Mouse (Mus musculus) kidney, postnatal 36 days (tissue): ENCODE results near the gene Sertad2.

ENCODE experiments used
- DNase-seq, 2 experiments: peaks; one replicate each; pipeline ENCODE4 v3.0.0; 2021 to 2022; ENCODE audit warnings: mixed read lengths in 2 of 2

Gene Sertad2

DNA sequence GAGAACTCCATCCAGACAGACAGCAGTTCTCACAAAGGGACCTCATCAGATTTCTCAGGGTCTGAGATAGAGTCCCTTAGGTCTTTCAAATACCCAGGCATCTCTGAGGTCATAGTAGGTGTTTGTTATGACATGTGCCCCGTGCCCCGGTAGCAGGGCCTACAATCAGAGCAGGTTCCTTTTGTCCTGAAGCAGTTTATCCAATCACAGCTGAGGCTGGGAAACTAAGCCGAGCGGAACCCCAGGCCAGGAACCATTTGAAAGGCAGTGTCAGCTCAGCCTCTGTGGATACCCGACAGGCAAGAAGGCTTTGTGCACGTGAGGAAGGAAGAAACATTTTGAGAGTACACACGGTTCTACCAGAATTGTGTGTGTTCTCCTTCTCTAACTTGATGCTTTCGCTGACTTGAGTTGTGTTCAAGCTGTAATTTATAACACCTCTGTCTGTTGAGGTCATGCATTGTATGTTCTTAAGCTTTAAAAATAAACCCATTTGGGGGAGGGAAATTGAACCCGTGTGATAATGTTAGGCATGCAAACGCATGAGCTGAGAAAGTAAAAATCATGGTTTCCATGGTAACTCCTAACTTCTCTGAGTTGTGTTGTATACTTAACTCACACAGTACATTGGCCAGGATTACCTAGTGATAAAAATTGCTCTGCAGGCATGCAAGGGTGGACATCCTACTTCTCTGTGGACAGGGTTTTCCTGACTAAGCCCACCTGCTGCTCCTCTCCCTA lies 104.1 kb downstream of the Sertad2 start:
- DNase-seq, result no peak

DNA sequence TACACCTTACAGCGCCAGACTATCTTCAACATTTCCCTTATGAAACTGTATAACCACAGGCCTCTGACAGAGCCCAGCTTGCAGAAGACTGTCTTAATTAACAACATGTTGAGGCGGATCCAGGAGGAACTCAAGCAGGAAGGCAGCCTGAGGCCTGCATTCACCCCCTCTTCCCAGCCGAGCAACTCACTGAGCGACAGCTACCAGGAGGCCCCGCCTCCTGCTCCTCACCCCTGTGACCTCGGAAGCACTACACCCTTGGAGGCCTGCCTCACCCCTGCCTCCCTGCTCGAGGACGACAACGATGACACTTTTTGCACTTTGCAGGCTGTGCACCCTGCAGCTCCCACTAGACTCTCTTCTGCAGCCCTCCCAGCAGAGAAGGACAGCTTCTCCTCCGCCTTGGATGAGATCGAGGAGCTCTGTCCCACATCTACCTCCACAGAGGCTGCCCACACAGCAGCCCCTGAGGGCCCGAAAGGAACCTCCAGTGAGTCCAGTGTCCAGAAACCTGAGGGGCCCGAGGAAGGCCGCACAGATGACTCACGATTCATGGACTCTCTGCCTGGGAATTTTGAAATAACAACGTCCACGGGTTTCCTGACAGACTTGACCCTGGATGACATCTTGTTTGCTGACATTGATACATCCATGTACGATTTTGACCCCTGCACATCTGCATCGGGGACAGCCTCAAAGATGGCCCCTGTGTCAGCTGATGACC lies 105.0 kb downstream of the Sertad2 start:
- DNase-seq, result peak; percentile 56 to 65

DNA sequence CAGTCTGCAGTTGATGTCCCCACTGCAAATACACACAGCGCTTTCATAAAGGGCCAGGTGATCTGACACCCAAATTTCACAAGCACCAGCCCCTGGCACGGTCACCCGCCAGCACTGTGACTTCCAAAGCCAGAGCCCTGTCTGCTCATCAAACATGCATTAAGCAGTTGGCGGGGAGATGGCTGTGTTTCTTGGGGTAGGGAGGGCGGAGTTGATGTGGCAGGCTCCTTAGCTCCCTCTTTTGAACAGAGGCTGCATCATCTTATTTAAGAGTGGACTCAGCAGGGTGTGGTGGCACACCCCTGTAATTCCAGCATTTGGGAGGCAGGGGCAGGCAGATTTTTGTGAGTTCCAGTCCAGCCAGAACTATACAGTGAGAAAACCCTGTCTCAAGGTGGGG lies 106.4 kb downstream of the Sertad2 start:
- no peak for DNase-seq

DNA sequence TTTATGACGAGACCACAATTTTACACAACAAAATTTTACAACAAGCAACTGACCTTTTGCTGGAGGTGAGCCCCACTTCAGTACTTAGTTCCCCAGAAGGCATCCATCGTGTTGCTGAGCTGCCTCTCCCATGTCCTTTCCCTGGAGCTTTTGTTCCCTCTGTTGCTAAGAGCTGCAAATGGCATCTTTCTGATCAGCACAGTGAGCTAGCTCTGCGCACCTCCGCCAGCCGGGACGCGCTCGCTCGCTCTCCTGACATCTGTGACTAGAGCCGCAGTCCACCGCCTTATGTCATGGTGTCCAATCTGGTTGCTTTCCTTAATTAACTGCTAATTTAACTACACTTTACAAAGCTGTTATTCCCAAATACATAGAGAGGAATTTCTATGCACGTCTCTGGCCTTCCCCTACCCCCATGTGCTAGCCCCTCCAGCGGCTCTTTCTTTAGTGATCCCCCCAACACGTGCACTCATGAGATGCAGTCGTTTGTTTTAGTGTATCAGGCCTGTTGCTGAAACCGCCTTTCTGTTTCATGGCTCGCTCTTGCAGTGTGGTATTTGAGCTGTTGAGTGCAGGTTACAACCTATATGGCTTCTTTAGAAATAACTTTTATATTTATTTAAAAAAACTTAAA lies 107.1 kb downstream of the Sertad2 start:
- no peak for DNase-seq

DNA sequence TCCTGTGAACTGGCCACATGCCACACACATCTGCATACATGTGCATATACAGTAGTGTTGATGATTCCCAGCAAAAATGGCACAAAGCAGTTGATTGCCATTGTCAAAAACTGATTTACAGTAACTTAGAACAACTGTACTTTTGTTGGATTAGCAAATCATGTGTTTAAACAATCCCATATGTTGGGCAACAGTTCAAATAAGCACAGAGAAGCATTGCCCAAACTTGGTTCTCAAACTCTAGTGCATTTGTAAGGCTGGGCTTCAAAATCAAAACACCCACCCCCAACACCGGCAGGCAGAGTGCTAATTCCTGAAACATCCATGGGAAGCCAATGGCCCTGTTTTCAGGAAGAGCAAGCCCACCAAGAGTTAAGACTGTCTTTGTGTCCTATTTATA lies 108.1 kb downstream of the Sertad2 start:
- DNase-seq, result no peak

DNA sequence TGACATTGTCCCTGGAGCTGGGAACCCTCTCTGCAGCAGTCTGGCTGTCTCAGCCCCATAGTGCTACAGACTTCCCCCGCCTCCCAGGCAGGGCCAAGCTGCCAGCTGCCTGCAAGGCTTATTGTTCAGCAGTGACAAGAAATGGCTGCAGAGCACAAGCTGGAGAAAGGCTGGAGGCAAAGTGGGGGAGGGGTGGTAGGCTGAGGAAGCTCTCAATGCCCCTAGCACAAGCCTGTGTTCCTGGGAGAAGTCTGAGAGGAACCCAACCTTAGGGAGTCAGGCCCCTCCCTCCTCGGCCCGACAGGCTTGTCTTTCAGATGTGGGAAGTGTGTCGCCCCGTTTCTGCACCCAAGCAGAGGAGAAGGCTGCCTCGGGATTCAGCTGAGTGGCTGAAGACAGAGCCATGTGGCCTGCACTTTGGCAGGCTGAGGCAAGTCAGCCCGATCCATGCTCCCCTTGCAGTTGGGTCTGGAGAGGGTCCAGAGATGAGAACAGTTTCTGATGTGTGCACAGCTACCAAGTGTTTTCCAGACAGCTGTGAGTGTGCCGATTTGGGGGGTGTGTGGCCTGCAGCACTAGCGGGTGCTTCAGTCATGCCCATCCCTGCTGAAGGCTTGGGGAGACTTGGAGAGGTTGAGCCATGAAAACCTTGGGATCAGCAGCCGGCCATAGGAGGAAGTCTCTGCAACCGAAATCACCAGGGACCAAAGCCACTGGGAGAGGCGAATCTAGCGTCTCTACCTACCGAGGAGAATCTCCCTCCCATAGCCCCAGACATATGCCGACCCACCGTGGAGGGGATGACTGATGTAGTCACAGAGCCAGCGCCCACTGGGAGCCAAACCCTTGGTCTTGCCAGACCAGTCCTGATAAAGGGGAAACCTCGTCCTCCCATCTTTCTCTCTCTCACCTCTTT lies 113.0 kb downstream of the Sertad2 start:
- peak in 1 of 2 experiments; percentile 31 for DNase-seq

DNA sequence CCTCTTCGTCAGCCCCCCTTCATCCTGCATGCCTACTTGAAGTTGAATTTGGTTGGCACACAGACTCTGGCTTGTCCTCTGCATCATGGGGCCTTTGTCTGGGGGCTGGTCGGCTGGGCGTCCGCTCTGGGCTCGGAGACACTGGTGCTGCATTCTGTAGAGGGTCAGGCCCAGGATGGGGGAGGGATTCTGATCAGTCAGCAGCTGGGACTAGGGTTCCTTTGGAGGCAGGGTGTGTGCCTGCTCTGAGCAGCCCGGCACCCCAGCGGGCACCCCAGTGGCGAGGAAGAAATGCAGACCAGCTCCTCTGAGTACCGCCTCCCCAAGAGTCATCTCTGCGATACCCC lies 113.6 kb downstream of the Sertad2 start:
- no peak for DNase-seq

DNA sequence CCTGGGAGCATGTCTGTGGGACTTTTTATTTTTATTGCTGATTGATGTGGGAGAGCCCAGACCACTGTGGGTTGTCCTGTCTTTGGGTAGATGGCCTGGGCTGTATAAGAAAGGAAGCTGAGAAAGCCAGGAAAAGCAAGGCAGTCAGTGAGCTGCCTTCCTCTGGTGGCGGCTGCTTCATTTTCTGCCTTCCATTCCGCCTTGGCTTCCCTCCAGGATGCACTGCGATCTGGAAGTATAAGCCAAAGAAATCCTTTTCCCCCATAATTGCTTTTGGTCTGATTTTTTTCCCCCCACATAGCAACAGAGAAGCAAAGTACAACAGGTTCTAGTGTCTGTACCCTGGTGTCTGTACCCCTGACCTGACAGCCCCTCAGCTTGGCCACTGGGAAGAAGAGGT lies 116.0 kb downstream of the Sertad2 start:
- DNase-seq, result peak in 1 of 2 experiments; percentile 36

DNA sequence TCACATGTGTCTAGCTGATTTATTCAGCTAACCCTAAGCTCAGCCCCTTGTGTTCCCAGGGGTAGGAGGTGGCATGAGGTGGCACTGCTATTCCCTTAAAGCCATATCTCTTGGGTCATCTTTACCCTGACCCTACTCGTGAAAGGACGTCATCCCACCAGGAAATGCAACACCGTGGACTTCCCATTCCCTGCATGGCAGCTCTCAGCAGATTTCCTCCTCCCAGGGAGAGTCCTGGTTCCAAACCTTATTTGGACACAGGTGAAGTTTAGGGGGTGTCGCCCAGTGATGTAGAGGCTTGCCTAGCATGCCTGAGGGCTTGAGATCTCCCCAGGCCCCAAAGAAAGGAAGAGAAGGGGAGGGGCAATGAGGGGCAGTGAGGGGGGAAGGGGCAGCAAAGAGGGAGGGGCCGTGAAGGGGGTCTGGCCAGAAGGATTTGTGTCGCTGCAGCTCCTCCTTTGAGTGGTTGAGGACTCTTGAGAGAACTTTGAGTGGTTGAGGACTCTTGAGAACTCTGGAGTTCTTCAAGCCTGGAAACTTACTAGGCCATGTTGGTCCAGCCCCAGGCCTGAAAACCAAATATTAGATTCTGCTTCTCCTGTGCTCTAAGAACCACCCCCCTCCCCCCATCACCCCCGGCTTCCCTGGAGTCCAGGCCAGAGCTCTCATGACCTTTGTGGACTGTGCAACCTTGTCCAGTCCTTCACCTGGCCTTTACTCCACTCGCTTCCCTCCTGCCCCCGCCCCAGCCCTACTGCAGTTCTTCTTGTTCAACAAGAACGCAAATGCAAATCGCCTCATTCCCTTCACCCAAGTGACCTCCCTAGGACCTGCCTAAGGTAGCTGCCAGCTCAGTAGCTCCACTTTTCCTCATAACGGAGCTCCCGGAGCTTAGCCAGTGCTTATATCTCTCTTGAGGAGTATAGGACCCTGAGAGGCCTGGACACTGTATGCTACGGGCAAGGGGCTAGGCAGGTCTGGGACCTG lies 117.4 kb downstream of the Sertad2 start:
- peak; percentile 33 to 39 for DNase-seq

DNA sequence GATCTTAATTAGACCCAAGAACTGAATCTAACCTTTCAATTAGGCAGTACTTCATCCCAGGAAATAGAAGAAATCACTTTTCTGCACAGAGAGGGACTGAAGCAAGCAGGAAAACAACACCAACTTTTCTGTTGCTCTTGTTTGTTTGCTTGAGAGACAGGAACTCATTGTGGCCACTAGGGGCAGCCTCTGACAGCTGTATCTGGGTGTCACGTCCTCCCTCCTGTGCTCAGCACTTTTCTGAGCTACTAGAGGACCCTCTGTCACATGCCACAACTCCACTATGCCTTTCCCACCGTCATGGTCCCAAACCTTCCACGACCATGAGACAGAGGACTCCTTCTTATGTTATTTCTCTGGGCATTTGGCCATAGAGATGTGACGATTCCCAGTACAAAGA lies 118.6 kb downstream of the Sertad2 start:
- DNase-seq, result peak; percentile 34 to 71

DNA sequence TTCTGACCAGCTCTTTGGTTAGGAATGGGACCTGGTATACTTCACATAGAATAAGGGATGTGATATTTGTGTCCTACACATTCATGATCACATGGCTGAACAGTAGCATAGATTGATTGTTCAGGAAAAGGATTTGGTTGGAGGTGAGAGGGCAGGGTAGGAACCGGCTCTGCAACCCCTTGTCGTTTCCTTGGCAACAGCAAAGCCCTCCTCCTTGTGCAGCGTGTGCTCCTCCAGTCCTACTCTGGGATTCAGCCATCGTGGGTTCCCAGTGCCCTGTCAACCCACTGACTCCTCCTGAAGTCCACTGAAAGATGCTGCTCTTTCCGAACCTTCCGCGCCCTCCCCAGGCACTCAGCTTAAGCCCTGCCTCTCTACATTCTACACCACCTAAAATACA lies 119.8 kb downstream of the Sertad2 start:
- DNase-seq, result no peak

DNA sequence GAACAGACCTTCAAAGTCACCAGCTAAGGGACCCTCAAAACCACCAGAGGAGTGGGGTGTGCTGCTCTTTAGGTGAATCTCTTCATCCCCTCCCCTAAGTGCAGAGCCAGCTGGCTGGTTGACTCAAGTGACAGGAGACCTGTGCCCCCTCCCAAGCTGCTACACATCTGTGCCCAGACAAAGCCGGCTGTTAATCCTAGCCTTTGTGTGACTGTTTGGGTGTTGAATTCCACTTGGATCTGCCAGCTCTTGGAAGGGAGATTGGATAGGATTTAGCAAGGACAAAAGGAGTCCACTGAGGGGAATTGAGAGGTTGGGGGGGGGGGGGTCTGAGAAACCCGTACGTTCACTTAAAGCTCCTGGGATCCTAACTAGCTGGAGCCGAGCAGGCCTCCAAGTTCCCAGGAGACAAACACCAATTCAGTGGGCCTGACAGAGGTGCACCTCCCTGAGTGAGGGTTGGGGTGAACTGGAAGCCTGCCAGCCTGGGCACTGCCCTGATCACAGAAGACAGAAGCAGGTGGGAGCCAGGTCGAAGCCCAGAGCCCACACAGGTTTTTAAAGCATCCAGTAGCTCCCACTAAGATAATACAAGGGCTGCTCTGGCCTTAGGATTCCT lies 120.6 kb downstream of the Sertad2 start:
- no peak for DNase-seq

DNA sequence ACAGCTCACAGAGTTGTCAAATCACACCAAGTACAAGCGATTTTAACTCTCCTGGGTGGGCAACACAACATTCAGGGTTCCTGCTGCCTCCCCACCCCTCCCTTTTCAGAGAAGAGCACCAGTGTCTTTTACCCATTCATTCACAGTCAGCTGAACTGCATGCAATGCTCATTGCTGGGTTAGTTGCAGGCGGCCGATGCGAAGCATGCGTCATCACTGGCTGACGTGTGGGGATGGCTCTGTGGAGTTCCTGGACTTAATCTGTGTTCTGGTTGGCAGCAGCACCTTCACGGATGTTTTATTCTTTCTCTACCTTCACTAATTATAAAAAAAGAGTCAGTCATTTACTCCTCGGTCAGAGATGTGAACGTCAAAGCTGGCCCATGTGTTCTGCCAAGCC lies 121.8 kb downstream of the Sertad2 start:
- no peak for DNase-seq

DNA sequence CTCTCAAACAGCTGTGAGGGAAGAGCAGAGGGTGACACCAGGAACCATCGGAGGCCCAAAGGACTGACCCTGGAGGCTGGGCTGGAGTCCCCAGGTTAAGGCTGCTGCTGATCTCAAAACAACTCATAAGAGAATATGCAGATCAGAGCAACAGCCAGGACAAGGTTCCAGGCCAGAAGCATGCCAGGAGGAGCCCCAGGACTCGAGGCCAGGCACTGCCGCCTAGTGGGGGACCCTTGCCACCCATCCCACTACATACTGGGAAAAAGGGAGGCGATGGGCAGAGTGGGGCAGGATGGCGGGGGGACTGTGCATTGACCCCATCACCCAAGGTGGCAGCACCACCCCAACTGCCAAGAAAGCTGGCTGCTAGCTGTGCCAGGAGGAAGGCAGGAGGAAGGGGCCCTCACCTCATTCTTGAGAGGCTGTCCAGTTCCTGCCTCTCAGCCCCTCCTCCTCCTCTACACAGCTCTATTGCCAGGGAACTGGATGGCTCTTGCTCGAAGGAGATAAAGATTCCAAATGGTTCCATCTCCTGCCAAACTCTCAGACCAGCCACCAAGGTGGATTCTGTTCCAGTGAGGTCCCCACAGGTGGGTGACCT lies 128.8 kb downstream of the Sertad2 start:
- DNase-seq, result peak in 1 of 2 experiments; percentile 34

DNA sequence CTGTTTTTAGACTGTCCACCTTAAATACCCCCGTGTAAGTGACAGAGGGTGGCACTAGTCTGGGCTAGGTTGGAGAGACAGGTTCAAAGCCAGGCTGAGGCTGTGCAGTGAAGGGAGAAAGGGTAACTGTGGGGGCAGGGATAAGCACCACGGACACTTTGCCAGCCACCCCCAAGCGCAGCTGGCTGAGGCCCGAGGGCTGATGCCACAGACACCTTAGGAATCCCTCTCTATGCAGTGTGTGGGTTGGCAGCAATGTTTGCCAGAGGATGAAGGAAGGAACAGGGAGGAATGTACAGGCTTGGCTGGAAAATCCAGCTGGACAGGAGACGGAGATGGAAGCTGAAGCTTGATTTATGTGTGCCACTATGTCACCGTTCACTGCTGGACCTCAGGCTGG lies 129.5 kb downstream of the Sertad2 start:
- no peak for DNase-seq

DNA sequence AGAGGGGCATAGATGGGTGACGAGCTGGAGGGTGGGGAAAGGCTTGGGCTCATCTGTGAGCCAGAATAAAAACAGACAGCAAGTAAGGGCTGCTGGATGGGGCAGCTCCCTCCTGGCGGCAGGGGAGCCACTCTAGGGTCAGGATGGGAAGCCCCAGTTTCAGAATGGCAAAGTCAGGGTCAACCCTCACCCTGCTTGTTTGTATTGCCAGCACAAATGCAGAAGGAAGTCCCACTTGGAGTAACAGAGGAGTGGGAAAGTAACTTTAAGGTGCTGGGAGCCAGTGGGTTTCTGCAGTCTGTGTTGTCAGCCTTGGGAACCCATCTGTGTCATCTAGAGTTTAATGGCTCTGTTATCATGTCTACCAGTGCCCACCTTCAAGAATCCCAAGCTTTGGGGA lies 136.3 kb downstream of the Sertad2 start:
- DNase-seq, result no peak

DNA sequence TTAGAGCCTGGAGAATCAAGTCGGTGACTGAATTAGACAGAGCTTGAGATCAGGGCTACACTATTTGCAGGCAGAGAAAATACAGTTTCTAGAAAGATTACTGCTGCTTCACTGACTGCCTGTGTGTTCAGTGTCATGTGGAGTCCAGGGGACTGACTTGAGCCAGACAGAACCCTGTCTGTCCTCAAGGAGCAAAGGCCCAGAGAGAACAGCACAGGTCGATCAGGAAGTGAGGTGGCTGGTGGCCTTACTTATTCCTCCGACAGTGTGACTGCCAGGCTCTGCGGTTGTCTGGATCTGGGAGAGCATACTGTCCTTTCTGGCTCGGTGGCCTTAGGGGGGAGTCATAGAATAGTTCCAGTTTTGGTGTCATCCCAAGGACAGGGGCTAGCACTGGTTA lies 137.7 kb downstream of the Sertad2 start:
- DNase-seq, result no peak

DNA sequence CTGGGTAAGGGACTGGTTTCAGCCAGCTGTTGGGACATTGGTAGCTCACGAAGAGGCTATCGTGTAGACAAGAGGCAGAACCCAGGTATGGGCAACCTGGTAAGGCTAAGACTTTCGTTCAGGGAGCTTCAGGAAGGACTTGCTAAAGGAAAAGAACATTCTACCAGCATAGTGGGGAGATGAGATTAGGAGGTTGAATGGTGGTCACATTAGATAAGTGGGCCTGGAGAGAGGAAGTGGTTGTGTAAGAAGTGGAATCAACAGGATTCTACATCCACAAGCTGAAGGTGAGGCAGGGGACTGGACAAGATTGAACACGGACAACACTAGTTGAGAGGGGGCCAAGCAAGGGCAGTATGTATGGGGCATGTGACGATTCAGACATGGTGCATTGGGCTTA lies 138.6 kb downstream of the Sertad2 start:
- no peak for DNase-seq

DNA sequence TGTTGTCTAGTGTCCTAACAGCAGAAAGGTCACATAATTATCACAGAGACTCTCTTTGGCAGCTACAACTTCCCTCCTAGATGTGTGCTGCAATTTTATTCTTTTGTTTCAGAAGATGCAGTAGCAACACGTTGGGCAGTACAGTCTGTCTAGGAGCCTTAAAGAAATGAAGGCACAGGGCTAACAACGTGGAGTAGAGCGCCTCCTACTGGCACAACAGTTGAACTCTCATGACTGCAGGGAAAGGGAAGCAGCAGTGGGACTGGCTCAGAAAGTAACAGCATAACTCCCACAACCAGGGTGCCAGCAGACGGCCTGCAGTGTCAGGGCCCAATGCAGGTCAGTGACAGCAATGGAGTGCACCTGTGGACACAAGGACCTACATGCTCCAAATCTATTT lies 147.9 kb downstream of the Sertad2 start:
- peak; percentile 61 to 79 for DNase-seq
